Mouse (Mus musculus) heart, postnatal 14 days (tissue): ENCODE measurements around the gene Pus1. TPM values are rescaled to one million over a fixed set of nuclear protein-coding genes. Genes with fewer than 3 reads are reported as not detected.

Source experiments
- DNase-seq, 2 experiments: peaks; one replicate each; pipeline ENCODE4 v3.0.0; 2021 to 2022
- intact Hi-C: fragments of 180-260 bp; cut with DNase I; formaldehyde crosslinking; loops from one replicate; pipeline ENCODE4 v1.15.1; 2025
- total RNA-seq, 2 experiments: library from RNA; stranded (reverse); gene quantifications; 2 replicates each; pipeline ENCODE4 v1.2.3; 2021

Pus1 gene
- total RNA-seq, 2 experiments from 2014 or later = 15.3 to 15.4 TPM

DNA sequence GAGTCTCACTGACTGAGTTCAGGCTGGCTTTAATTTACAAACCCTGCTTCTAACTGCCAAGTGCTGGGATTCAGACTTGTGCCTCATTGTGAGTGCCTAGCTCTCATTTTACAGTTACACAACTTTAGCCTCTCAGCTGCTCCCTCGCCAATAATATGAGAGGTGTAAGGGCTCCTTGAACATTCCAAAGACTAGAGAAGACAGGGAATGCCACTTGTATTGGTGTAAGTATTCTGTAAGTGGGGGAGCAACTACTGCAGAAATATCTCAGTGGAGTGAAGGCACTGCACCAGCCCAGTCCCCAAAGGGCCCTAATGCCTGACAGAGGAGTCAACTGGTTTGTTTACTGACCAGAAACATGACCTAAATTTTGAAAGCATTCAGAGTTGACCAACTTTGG is 52.6 kb downstream of the Pus1 start:
- intact Hi-C loops = no loop called here

More for the DNA sequence above, 52.6 kb downstream of the Pus1 start:
- DNase-seq = no peak

Other genes with a start within 250 kb of the Pus1 start
- not detected for gene Galnt9, start 236.3 kb downstream of the Pus1 start, total RNA-seq
- gene Noc4l, start 127.2 kb downstream of the Pus1 start, total RNA-seq = 10 to 100 TPM; 12.6 to 13.3 TPM
- gene Ddx51, start 127.2 kb downstream of the Pus1 start, total RNA-seq = 1 to 10 TPM; 7.7 to 8.3 TPM
- 10 to 100 TPM; 46.6 TPM for gene Ep400, start 9.9 kb downstream of the Pus1 start, total RNA-seq
- gene Ulk1, start 29.4 kb upstream of the Pus1 start, total RNA-seq = 10 to 100 TPM; 76.1 to 76.9 TPM
- gene Hscb, start 59.1 kb upstream of the Pus1 start, total RNA-seq = 10 to 100 TPM; 16.4 to 20.7 TPM
- 1 to 10 TPM; 4.0 to 5.2 TPM for gene Chek2, start 59.3 kb upstream of the Pus1 start, total RNA-seq
- 10 to 100 TPM; 20.5 to 21.6 TPM for gene Ttc28, start 99.1 kb upstream of the Pus1 start, total RNA-seq